Mouse (Mus musculus) heart, adult 9 months (tissue): ENCODE data around the gene Prss45.
A peak's percentile ranks its signal among the peaks of the same experiment; 100 is the strongest.
"Not testable (repeated sequence)": the region's sequence is repeated elsewhere in the genome, so short reads cannot be mapped to it uniquely, and the experiment has no call there.

Experiments
- DNase-seq, 2 experiments: peaks; one replicate each; pipeline ENCODE4 v3.0.0; 2022; ENCODE audit warnings: low spot score in 2 of 2

Gene Prss45

GRCm38 (mm10) chr9:110834411-110834810 lies at the start of gene Prss45:
Gene Prss45 (plus strand): TSS chr9:110834588.
- no peak for DNase-seq

- DNase-seq, result no peak
These were observed 46.2 kb upstream of the Prss45 start for GRCm38 (mm10) chr9:110788169-110788568.

- DNase-seq, result no peak
These were observed 43.9 kb upstream of the Prss45 start for GRCm38 (mm10) chr9:110790462-110790861.

- DNase-seq, result no peak
These were observed 37.4 kb upstream of the Prss45 start for GRCm38 (mm10) chr9:110797013-110797412.

GRCm38 (mm10) chr9:110797866-110798265 lies 36.5 kb upstream of the Prss45 start, which contains the start of gene Prss42:
Gene Prss42 (plus strand): TSS chr9:110798166.
- no peak for DNase-seq

- no peak for DNase-seq
These were observed 33.4 kb upstream of the Prss45 start for GRCm38 (mm10) chr9:110800834-110801479.

- DNase-seq, result no peak
These were observed 31.1 kb upstream of the Prss45 start for GRCm38 (mm10) chr9:110803294-110803693.

- DNase-seq, result no peak
These were observed 24.3 kb upstream of the Prss45 start for GRCm38 (mm10) chr9:110810051-110810450.

GRCm38 (mm10) chr9:110813789-110814188 lies 20.6 kb upstream of the Prss45 start, which contains the start of gene Prss44:
Gene Prss44 (plus strand): TSS chr9:110813994.
- DNase-seq, result no peak

GRCm38 (mm10) chr9:110820546-110820945 lies 13.8 kb upstream of the Prss45 start:
- not testable (repeated sequence) for DNase-seq

GRCm38 (mm10) chr9:110821436-110821835 lies 13.0 kb upstream of the Prss45 start:
- no peak for DNase-seq

GRCm38 (mm10) chr9:110825426-110825825 lies 9.0 kb upstream of the Prss45 start:
- DNase-seq, result no peak

GRCm38 (mm10) chr9:110825832-110826231 lies 8.6 kb upstream of the Prss45 start:
- DNase-seq, result no peak

GRCm38 (mm10) chr9:110826390-110826789 lies 8.0 kb upstream of the Prss45 start, which contains the start of gene Prss43:
Gene Prss43 (plus strand): TSS chr9:110826690.
- no peak for DNase-seq

GRCm38 (mm10) chr9:110833021-110833420 lies 1.4 kb upstream of the Prss45 start:
- DNase-seq, result no peak

- no peak for DNase-seq
These were observed 573 bp downstream of the Prss45 start for GRCm38 (mm10) chr9:110834961-110835360.

GRCm38 (mm10) chr9:110836112-110836511 lies 1.7 kb downstream of the Prss45 start:
- peak; percentile 35 to 67 for DNase-seq

- no peak for DNase-seq
These were observed 6.5 kb downstream of the Prss45 start for GRCm38 (mm10) chr9:110840905-110841304.

- no peak for DNase-seq
These were observed 7.0 kb downstream of the Prss45 start for GRCm38 (mm10) chr9:110841438-110841837.

- no peak for DNase-seq
These were observed 9.8 kb downstream of the Prss45 start, which contains the start of gene Prss46 for GRCm38 (mm10) chr9:110844206-110844605. Gene Prss46 (plus strand): TSS chr9:110844506.

- DNase-seq, result no peak
These were observed 14.8 kb downstream of the Prss45 start for GRCm38 (mm10) chr9:110849162-110849561.

GRCm38 (mm10) chr9:110855903-110856302 lies 21.5 kb downstream of the Prss45 start:
- DNase-seq, result no peak

- DNase-seq, result no peak
These were observed 22.5 kb downstream of the Prss45 start for GRCm38 (mm10) chr9:110856920-110857319.
